ENCODE assay signal across 14 mouse cellular contexts in genomic region chr6:53589746-53590145, GRCm38 (mm10).
DNase-seq lines count a peak whose midpoint lies in the region; ATAC-seq lines count a peak whose summit lies in the region.
"Had no signal": no experiment of that assay in that cellular context is flagged by ENCODE, and none has a peak within 500 bp of the region (broad histone marks: within the 10 kb centered on the region; RNA-seq: fewer than 3 reads in every experiment).

No protein-coding gene starts in this region.

- DNase-seq in limb, embryonic 10.5 days (ENCODE audit: low spot score) = no peak
- DNase-seq in T-cell, adult 2 months (ENCODE audit: low spot score) = peak; percentile 76
- peak; percentile 56 for DNase-seq in thymus, postnatal 14 days
- DNase-seq in retina, embryonic 14.5 days (ENCODE audit: low spot score) = no peak
- no peak for DNase-seq in kidney, adult 9 months
- DNase-seq: adrenal gland, postnatal 36 days; cerebellum, adult 9-11 months; kidney, adult 11 months; layer of hippocampus, adult 9-11 months; midbrain, embryonic 14.5 days had no signal

- no peak overlapping the region for H3K4me2 ChIP-seq in limb, embryonic 13.5 days (replicated peaks)
- H3K4me2 ChIP-seq in midbrain, embryonic 15.5 days = no peak overlapping the region
- H3K4me2 ChIP-seq: limb, embryonic 15.5 days had no signal

- H3K27ac ChIP-seq in limb, embryonic 13.5 days = peak overlapping the region; percentile 28; the same call in 1 of the 2 replicates
- no peak overlapping the region for H3K27ac ChIP-seq in limb, embryonic 10.5 days
- H3K27ac ChIP-seq in midbrain, embryonic 15.5 days = no peak overlapping the region
- H3K27ac ChIP-seq: limb, embryonic 15.5 days had no signal

- peaks cover 43% of the 10 kb centered on the region for H3K4me1 ChIP-seq in limb, embryonic 13.5 days
- H3K4me1 ChIP-seq in limb, embryonic 10.5 days = peaks cover 31% of the 10 kb centered on the region
- peaks cover 37% of the 10 kb centered on the region for H3K4me1 ChIP-seq in megakaryocyte, embryonic 14.5 days
- H3K4me1 ChIP-seq in midbrain, embryonic 15.5 days = peaks cover 17% of the 10 kb centered on the region

- no peak for ATAC-seq in limb, embryonic 13.5 days (ENCODE audit: low FRiP score, low read depth)
- ATAC-seq in midbrain, embryonic 15.5 days (replicated peaks) = no peak

- H3K9me3 ChIP-seq in limb, embryonic 13.5 days = no peaks in the 10 kb centered on the region
- no peaks in the 10 kb centered on the region for H3K9me3 ChIP-seq in limb, embryonic 10.5 days (replicated peaks)
- H3K9me3 ChIP-seq in megakaryocyte, embryonic 14.5 days = no peaks in the 10 kb centered on the region
- H3K9me3 ChIP-seq in midbrain, embryonic 15.5 days = no peaks in the 10 kb centered on the region
- H3K9me3 ChIP-seq: limb, embryonic 15.5 days had no signal

- no peak overlapping the region for H3K9ac ChIP-seq in limb, embryonic 13.5 days
- no peak overlapping the region for H3K9ac ChIP-seq in midbrain, embryonic 15.5 days
- H3K9ac ChIP-seq: limb, embryonic 15.5 days had no signal

- H3K36me3 ChIP-seq in limb, embryonic 13.5 days = peaks cover 12% of the 10 kb centered on the region
- no peaks in the 10 kb centered on the region for H3K36me3 ChIP-seq in limb, embryonic 10.5 days
- no peaks in the 10 kb centered on the region for H3K36me3 ChIP-seq in megakaryocyte, embryonic 14.5 days (replicated peaks; ENCODE audit: low read length)
- H3K36me3 ChIP-seq in midbrain, embryonic 15.5 days (replicated peaks) = no peaks in the 10 kb centered on the region
- H3K36me3 ChIP-seq: limb, embryonic 15.5 days had no signal

- 63% methylated on average over 6 of the region's 6 CpGs for WGBS in limb, embryonic 13.5 days
- 78% methylated on average over 6 of the region's 6 CpGs for WGBS in limb, embryonic 10.5 days
- 85% methylated on average over 6 of the region's 6 CpGs for WGBS in midbrain, embryonic 15.5 days

- H3K4me3 ChIP-seq in limb, embryonic 13.5 days = no peak overlapping the region
- H3K4me3 ChIP-seq in limb, embryonic 10.5 days = no peak overlapping the region
- peak overlapping the region; percentile 77 for H3K4me3 ChIP-seq in megakaryocyte, embryonic 14.5 days (replicated peaks)
- no peak overlapping the region for H3K4me3 ChIP-seq in midbrain, embryonic 15.5 days
- H3K4me3 ChIP-seq: limb, embryonic 15.5 days had no signal

- no peaks in the 10 kb centered on the region for H3K27me3 ChIP-seq in limb, embryonic 13.5 days
- no peaks in the 10 kb centered on the region for H3K27me3 ChIP-seq in limb, embryonic 10.5 days (ENCODE audit: low read depth, poor library complexity, severe bottlenecking)
- H3K27me3 ChIP-seq in megakaryocyte, embryonic 14.5 days (replicated peaks) = no peaks in the 10 kb centered on the region
- H3K27me3 ChIP-seq in midbrain, embryonic 15.5 days (replicated peaks) = no peaks in the 10 kb centered on the region
- H3K27me3 ChIP-seq: limb, embryonic 15.5 days had no signal

Comparison
In these comparisons a context has a peak if more than half of its experiments do, and no peak if none do; other contexts are left out.
1. DNase-seq: peak in T-cell, adult 2 months (single experiment) and thymus, postnatal 14 days (single experiment); none in limb, embryonic 10.5 days (single experiment), retina, embryonic 14.5 days (single experiment) and kidney, adult 9 months (single experiment).